Mouse (Mus musculus) erythroid progenitor cell, adult 5-6 weeks (primary cell): Measurements from ENCODE around the gene Ms4a4b. TPM values are rescaled to one million over a fixed set of nuclear protein-coding genes. Genes with fewer than 3 reads are reported as not detected.
"Not testable (repeated sequence)": the region's sequence is repeated elsewhere in the genome, so short reads cannot be mapped to it uniquely, and the experiment has no call there.

Source experiments
- ATAC-seq: replicated peaks from 2 replicates; pipeline ENCODE4 v1.8.0; 2016; ENCODE audit warnings: moderate number of reproducible peaks, mild to moderate bottlenecking, moderate TSS enrichment, inconsistent platforms; ENCODE audit not compliant: poor library complexity, low FRiP score, severe bottlenecking
- total RNA-seq, 2 experiments: library from RNA; stranded (forward) in 1 of 2; stranded (reverse) in 1 of 2; fragments of 150-400 nt in 1 of 2; fragments of 186-747, 209-891 nt in 1 of 2; gene quantifications; 2 replicates each; pipeline versions ENCODE4 v1.2.3 to v1.2.4; 2015 to 2017; ENCODE audit warnings: low replicate concordance in 2 of 2

Ms4a4b gene
- total RNA-seq (2015; ENCODE audit: low replicate concordance) (40.0 and 72.9 TPM in 2 replicates), total RNA-seq (2017; ENCODE audit: low replicate concordance) (1.4 and 5.0 TPM in 2 replicates)

DNA sequence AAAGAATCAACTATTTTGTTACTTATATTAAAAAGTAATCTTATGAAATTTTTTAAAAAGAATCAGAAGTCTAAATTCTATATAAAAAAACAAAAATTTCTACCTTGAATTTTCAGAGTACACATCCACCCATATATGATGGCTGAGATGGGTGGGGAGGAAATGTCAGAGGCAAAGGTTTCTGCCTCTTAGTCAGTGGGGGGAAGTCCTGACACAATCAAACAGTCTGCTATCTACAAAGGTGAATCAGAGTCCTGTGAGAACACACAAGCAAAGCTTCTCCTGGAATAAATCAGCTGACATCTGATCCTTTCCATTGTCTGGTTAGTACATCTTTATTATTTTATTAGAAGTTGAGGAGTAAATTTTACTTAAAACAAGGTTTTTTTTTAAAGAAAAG, at the start of gene Ms4a4b:
Gene Ms4a4b, plus strand, starts transcription at position 216 of the 400 bp plus-strand sequence.
- ATAC-seq: no peak

DNA sequence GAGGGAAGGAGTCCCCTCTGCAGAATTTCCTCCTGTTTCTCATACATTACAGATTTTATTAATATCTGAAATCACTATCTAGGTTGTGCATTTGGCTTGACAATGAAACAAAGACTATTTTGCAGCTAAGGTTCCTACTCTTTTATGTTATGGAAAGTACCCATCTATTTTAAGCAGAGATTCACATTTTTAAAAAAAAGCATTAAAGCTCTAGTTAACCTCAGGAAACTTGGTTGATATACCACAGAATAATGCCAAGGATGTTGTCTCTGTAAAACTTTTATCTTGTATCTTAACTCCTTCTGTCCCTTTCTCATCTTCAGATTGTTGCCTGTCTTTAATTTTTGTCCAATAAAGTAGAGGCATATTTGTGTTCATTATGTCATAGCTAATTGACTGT, 47.6 kb upstream of the Ms4a4b start:
- ATAC-seq: no peak

DNA sequence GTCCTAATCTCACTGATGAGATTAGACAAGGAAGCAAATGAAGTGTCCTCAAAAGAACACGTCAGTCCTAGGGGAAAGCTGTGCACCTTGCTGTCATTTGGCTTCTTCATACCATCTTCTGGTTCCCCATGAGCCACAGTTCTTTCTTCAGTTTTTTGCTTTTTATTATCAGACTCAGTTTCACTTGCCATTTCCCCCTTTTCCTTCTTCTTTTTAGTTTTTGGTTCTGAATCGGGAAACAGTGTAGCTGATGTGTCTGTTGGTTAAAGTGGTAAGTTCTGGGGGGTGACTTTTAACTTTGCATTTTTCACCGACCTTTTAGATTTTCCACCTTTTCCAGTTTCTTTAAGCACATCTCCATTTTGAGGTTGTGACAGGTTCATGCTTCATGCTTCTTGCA, 38.8 kb upstream of the Ms4a4b start, which contains the start of gene Ms4a4c:
Gene Ms4a4c, plus strand, starts transcription at position 244 of the 400 bp plus-strand sequence.
- ATAC-seq: no peak

DNA sequence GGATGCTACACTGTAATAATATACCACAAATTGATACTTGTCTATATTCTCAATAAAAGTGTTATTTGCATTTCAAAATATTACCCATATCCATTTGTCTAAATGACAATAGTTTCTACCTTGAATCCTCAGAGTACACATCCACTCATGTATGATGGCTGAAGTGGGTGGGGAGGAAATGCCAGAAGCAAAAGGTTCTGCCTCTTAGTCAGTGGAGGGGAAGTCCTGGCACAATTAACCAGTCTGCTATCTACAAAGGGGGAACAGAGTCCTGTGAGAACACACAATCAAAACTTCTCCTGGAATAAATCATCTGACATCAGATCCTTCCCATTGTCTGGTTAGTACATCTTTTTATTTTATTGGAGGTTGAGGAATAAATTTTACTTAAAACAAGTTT, 35.9 kb upstream of the Ms4a4b start:
- no peak for ATAC-seq

DNA sequence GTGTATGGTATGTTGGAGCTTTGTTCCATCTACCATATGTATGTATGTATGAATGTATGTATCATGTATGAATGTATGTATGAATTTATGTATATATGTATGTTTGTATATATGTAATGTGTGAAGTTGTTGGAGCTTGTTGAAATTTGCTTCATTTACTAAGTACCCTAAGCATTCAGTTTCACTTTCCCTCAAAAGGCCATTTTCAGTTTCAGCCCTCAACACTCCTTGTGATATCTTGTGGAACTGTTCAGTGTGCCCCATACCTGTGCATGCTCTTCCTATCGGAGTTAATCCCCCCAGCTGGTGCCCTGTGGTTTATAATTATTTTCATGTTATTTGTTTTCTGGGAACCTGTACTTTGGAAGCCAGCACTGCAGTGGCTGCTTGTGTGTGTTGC, 34.8 kb upstream of the Ms4a4b start:
- no peak for ATAC-seq

DNA sequence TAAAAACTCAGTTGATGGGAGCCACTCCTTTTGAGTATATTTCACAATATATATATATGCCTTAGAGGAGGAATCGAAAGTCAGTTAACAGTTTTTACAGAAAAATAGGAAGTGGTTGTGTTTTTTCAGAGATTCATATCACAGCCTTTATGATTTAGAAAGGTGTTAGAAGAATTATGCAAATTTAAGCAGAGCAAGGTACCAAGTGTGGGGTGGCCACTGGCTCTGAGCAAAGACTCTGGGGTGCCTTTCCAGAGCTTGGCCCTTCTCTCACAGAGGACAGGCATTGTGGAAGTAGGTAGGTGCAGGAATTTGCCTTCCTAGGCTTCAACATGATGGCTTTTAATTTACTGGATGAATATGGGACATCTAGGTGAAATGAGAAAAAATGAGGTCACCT, 31.7 kb upstream of the Ms4a4b start:
- ATAC-seq: no peak

DNA sequence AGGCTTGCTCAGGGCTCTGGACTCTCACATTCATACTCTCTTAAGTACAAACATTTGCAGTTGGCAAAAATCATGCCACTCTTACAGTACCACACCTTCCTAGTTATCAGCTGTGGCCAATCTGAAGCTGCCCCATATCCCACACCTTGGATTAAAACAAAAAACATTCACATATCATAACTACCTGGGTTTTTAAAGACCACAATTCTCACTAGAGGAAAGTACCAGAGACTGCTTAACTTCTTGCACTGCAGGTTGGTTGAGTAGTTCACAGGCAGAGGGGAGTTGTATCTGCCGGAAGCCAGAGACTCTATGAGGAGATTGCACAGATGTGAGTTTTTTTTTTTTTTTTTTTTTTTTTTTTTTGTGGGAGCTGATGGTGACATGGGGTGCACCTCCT, 29.3 kb upstream of the Ms4a4b start:
- ATAC-seq: no peak

DNA sequence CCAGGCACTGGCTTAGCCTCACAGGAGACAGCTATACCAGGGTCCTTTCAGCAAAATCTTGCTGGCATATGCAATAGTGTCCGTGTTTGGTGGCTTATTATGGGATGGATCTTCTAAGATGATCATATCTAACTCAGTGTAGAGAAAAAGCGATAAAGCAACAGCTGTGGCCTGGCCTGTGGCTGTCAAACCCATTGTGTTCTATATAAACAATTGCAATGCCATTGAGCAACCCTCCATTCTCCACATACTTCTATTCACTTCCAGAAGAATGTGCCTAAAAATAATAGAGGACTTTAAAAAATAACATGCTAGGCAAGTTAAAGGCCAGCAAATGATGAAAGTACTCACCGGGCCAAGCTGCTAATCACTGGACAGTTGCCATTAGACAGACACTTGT, 27.8 kb upstream of the Ms4a4b start:
- ATAC-seq: no peak

DNA sequence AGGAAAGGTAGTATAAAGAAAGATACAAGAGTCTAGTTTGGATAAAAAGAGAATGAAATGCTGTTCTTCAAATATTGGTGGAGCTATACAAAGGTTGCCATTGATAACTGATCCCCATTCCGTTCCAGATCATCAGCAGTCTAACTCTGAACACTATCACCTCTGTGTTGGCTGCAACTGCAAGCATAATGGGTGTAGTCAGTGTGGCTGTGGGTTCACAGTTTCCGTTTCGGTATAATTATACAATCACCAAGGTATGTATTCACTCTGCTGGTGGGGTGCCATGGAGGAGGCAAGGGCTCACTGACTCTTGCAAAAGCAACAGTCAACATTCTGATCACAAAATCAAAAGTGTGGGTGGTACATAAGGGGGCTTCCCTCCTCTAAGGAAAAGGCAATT, 24.5 kb upstream of the Ms4a4b start:
- ATAC-seq: not testable (repeated sequence)

DNA sequence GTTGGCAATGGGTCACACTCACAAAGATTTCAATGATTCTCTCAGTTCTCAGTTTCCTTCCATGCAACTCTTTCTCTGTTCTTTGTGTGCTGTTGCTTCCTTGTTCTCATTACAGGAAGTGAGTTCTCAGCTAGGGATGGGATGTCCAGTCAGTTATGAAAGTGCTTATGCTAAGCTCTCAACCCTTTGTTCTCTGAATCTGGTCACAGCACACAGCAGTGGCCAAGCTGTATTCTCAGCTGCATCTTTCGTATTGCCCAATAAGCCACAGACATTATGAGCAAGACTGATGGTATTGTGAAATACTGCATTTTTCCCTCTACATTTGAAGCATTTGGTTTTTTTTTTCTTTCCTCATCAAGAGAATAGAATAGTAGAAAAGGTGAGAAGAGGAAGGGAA, 12.1 kb upstream of the Ms4a4b start:
- not testable (repeated sequence) for ATAC-seq

DNA sequence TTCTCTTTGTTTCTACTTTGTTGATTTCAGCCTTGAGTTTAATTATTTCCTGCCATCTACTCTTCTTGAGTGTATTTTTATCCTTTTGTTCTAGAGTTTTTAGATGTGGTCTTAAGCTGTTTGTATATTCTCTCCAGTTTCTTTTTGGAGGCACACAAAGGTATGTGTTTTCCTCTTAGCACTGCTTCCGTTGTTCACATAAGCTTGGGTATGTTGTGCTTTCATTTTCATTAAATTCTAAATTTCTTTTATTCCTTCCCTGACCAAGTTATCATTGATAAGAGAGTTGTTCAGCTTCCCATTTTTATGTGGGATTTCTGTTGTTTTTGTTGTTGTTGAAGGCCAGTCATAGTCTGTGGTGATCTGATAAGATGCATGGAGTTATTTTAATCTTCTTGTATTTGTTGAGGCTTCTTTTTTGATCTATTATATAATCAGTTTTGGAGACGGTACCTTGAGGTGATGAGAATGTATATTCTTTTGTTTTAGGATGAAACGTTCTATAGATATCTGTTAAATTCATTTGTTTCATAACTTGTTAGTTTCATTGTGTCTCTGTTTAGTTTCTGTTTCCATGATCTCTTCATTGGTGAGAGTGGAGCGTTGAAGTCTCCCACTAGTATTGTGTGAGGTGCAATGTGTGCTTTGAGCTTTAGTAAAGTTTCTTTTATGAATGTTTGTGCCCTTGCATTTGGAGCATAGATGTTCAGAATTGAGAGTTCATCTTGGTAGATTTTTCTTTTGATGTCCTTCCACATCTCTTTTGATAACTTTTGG, 8.1 kb upstream of the Ms4a4b start:
- ATAC-seq: no peak

DNA sequence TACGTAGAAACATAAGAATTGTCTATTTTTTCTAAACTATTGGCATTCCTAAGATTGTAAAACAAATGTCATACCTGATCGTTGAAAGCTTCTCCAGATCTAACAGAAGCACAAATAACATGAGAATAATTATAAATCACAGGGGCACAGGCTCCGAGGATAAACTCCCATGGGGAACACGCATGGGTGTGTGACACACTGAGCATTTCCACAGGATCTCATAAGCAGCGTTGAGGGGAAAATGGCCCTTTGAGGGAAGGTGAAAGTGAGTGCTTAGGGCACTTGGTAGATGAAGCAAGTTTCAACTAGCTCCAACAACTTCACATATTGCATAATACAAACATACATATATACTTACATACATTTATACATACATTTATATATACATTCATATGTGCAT, 611 bp downstream of the Ms4a4b start:
- no peak for ATAC-seq

DNA sequence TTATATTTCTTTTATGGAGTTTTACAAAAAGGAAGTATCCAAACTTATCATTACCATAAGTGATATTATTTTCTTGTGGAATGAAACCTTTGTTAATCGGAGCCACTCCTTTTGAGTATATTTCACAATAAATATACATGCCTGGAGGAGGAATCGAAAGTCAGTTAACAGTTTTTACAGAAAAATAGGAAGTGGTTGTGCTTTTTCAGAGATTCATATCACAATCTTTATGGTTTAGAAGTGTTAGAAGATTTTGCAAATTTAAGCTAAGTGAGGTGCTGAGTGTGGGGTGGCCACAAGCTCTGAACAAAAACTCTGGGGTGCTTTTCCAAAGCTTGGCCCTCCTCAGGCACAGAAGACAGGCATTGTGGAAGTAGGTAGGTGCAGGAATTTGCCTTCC, 3.9 kb downstream of the Ms4a4b start:
- no peak for ATAC-seq

DNA sequence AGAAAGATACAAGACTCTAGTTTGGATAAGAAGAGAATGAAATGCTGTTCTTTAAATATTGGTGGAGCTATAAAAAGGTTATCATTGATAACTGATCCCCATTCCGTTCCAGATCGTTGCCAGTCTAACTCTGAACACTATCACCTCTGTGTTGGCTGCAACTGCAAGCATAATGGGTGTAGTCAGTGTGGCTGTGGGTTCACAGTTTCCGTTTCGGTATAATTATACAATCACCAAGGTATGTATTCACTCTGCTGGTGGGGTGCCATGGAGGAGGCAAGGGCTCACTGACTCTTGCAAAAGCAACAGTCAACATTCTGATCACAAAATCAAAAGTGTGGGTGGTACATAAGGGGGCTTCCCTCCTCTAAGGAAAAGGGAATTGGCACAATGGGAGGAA, 15.7 kb downstream of the Ms4a4b start:
- ATAC-seq: not testable (repeated sequence)

DNA sequence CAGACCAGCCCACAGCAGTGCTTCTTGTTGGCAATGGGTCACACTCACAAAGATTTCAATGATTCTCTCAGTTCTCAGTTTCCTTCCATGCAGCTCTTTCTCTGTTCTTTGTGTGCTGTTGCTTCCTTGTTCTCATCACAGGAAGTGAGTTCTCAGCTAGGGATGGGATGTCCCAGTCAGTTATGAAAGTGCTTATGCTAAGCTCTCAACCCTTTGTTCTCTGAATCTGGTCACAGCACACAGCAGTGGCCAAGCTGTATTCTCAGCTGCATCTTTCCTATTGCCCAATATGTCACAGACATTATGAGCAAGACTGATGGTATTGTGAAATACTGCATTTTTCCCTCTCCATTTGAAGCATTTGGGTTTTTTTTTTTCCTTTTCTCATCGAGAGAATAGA, 21.4 kb downstream of the Ms4a4b start:
- ATAC-seq: not testable (repeated sequence)

DNA sequence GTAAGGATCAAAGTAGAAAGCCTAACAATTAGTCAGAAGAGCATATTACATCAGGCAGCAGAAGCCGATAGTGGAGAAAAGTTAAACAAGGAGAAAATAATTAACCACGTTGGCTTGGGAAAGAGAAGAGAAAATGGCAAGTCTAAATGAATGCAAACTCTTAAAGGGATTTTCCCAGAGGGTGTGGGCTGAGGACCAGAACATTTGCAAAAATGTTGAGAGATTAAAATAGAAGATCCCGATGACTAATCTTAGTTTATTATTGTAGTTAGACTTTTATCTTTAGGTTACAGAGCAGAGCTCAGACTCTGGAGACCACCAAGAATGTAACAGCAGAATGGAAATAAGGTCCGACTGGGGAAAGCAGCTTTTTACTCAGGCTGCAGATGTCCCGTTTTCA, 23.1 kb downstream of the Ms4a4b start:
- no peak for ATAC-seq

DNA sequence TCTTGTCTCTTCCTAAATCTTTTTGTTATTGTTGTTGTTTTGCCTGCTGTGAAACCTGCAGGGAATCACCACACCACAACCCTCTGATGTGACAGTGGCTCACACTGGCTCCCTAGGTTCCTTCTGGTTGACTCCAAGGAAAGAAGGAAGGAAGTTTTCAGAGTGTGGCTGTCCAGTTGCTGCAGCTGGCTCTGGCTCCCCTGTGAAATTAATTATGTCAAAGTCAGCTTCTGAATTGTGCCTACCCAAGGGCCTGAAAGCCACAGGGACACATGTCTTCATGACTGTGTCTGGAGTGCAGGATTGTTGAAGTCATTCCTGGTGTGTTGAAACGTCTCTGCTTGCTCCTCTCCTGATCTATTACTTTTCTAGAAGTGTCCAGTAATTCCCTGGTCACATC, 25.0 kb downstream of the Ms4a4b start:
- ATAC-seq: not testable (repeated sequence)

DNA sequence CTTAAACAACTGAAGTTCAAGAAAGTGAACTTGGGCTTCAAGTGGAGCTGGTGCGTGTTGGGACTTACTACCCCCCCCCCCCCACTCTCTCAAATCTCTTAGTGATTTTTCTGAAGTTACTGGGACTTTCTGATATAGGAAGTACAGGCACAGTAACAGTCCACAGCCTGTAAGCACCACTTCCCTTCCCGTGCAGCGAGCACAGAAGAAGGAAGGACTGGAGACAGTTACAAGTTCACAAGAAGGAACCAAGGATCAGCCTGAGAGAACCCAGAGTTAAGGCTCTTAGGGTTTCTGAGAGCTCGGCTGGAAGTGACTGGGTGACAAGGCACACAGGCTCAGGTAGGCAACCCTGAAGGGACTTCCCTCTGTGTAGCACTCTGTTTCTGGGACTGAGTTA, 25.9 kb downstream of the Ms4a4b start, which contains the start of gene Ms4a6c:
Gene Ms4a6c, plus strand, starts transcription at position 152 of the 400 bp plus-strand sequence.
- ATAC-seq: not testable (repeated sequence)

DNA sequence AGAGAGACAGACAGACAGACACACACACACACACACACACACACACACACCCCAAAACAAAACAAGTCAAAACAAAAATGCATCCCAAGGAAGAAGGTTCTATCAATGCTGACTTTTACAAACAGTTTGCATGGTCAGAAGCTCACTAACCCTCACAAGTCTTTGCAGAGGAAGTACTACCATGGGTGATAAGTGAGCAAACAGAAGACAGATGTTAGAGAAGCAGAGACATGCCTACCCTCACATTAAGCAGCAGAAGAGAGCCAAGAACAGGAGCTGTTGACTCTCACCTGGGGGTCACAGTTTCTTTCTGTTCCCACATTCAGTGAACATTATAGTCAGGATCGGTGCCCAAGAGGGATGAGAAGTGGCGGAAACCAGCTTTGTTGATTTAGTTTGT, 36.4 kb downstream of the Ms4a4b start:
- ATAC-seq: no peak

DNA sequence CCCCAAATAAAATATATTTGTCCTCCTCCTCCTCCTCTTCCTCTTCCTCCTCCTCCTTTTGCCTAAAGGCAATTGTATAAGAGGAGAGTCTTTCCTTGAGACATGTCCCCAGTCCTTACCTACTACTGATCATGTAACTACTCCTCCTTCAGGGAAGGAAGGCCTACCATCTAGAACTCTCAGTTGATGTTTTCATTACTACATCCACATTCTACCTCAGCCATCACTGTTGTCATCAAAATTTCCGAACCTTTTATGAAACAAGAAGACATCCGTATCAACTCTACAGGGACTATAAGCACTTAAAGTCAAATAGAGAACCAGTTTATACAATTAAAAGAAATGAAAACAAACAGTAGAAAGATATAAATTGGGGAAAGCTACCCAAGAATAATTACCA, 39.3 kb downstream of the Ms4a4b start:
- no peak for ATAC-seq

DNA sequence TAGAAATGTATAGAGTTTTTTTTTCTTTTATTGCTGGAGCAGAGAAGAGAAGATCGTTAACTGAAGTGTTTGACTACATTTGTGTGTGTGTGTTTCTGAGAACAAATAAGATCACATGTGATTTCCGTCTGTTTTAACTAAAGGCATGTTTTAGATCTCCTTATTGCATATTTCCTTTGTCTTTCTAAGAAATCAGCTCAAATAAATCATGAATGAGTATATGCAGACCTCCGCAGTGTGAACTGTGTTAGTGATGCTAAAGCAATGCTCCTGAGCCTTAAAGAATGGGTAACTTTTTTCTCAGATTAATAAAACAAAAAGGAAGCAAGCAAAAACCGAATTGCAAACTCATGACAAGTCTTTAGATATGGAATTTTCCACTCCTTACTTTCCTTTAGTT, 40.6 kb downstream of the Ms4a4b start:
- no peak for ATAC-seq

DNA sequence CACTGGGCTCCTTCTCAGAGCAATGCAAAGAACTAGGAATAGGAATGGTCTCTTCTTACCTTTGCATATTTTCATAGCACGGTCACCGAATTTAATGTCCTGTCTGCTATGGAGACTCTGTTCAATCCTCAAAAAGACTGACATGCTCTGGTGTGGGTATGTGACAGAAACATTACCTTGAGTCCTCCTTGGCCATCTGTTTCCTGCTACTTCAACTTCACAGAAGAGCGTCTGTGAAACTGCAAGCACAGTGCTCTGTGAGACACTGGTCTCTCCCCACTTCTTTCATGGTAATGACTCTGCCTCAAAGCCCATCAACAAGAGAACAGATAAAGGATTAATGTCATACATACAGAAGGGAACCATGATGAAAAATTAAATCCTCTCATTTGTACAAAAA, 41.0 kb downstream of the Ms4a4b start:
- no peak for ATAC-seq
